Mouse (Mus musculus) layer of hippocampus, adult 18-20 months (tissue): ENCODE data around the gene Eef2kmt. TPM values are rescaled to one million over a fixed set of nuclear protein-coding genes. Genes with fewer than 3 reads are reported as not detected.
"Not testable (repeated sequence)": the region's sequence is repeated elsewhere in the genome, so short reads cannot be mapped to it uniquely, and the experiment has no call there.

Source experiments
- DNase-seq, 2 experiments: peaks; one replicate each; pipeline ENCODE4 v3.0.0; 2022; ENCODE audit warnings: low spot score in 2 of 2
- microRNA-seq, 2 experiments: library from miRNA; unstranded; fragments of <30 nt; microRNA quantifications; one replicate each; pipeline ENCODE4 v1.2.0; 2021
- total RNA-seq, 2 experiments: library from RNA; stranded (reverse); gene quantifications; 2 replicates each; pipeline ENCODE4 v1.2.3; 2021

Eef2kmt gene
- total RNA-seq, 2 experiments from 2014 or later = 5.1 to 5.9 TPM

DNA sequence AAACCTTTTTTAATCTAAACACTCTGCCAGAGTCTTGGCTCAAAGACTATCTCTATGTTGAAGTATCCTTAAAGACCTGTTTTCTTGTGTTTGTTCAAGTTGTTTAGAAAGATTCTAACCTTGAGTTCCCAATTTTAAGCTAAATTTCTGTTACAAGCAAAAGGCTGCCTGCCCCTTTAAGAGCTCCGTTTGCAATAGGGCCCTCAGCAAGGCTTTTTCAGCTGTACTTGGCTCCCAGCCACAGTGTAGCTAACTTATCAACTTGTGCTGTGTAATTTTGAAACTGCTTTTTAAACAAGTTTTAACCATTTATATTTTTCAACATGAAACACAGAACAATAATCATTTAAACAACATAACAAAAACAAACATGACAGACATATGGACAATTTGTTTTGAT is 29.2 kb downstream of the Eef2kmt start:
- not testable (repeated sequence) for DNase-seq

DNA sequence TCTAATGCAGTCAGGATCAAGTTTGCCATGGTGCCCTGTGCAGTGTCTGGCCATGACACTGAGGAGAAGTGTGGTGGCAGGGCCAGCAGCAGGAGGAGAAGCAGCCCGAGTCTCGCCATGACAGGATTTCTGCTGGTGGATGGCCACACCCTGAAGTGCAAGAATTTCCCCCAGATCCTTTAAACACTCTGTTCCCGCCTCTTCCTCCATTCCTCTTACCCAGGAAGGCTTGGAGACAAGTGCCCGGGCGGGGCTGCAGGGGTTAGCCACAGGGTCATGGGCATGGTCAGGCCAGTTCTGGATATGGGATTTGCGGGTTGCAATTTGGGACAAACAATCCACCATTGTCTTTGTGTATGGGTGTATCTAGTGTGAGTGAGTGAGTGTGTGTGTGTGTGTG is 33.6 kb downstream of the Eef2kmt start, which contains the start of gene AU021092:
Gene AU021092 (minus strand): TSS at position 160 of the 400 bp plus-strand sequence.
- no peak for DNase-seq

DNA sequence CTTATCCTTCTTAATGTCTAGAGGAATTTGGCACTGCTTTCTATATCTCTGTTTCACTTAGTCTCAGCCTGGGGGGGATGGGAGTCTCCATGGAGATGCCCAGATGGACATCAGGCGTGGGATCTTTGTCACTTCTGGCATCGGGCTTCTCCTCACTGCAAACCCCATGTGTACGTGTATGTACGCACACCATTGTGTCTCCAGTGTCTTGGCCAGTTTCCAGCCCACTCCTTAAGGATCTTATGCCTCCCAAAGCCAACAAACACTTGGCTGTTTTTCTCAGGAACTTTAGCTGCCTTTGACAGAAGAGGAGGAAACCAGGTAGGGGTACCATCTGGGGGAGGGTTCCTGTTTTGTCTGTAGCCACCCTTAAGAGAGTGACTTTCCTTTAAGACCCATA is 34.4 kb downstream of the Eef2kmt start:
- no peak for DNase-seq

DNA sequence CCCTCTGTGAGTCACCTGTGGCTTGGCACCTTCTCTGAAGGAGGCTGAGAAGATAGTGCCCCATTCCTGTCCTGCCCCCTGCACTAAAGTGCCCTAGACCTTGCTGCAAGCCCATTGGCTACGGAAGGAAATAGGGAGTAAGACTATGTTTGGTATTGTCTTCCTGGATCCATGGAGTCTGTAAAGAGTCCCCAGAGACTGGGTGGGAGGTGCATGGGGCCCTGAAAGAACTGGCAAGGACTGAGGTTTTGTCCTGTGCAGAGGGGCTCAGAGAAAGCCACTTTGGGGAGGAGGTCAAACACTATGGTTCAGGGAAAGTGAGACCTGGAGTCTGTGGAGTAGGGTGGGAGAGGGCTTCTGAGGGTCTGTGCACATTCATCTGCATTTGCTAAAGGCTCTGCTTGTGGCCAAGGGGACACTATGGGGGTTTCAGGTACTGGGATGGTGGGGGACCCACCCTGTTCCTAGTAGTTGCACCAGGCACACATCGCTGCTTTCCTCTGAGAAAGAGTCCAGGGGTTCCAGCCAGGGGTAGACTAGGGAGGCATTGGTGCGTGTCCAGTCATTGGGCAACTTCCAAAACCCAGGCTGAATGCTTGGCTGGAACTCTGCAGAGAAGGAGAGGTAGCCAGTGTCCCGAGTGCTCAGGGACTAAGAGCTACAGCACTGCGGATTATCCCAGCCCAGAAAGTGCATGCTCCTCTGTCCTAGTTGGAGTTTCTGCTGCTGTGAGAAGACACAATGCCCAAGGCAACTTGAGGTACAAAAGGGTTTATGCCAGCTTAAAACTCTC is 38.2 kb downstream of the Eef2kmt start:
- DNase-seq = no peak

DNA sequence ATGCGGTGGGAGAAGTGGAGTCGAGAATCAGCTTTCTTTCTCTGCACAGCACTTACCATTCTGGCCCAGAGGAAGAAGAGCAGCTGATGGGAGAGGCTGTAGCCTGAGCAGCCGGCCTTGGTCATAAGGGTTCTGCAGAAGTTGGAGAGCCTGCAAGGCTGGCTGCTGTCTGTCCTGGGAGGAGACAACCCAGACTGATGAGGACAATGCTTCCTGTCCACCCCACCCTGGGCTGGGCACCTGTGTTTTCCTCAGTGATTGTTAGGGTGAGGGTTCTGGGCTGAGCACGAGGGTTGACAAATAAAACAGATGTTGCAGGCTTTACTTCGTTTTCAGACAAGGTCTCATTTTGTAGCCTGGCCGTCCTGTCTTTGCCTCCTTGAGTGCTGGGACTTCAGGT is 39.1 kb downstream of the Eef2kmt start:
- no peak for DNase-seq

DNA sequence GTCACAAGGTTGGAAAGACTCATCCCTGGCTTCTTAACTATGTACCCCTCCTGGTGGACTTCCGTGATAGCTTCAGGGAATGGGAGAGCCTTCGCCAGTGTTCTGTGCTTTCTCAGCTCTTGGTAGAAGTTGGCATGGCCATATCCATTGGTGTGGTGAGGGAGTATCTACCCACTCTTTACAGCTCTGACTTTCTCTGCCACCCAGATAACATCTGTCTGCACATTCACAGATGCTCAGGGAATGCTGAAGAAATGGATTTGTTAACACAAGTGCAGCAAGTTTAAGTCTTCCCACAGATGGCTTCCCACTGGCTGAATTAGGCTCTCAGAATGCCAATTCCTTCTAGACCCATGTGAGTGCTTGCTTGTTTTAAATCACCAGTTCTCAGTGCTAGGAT is 41.7 kb downstream of the Eef2kmt start:
- no peak for DNase-seq

DNA sequence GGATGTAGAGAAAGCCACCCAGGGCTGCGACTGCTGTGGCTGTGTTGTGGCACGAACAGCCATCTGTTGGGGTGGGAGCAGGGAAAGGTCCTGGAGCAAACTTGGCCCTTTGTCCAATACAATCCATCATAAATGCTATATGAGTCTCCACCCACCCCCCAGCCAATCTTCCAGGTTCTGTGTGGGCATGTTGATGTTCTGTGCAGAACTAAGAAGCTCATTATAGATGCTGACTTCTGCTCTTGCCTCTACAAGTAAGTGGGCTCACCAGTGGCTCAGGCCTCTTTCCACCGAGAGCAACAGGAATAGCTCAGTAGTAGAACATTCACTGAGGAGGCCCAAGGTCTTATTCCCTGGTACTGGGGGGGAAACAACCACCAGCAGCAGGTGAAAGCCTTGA is 43.6 kb downstream of the Eef2kmt start:
- DNase-seq = no peak

DNA sequence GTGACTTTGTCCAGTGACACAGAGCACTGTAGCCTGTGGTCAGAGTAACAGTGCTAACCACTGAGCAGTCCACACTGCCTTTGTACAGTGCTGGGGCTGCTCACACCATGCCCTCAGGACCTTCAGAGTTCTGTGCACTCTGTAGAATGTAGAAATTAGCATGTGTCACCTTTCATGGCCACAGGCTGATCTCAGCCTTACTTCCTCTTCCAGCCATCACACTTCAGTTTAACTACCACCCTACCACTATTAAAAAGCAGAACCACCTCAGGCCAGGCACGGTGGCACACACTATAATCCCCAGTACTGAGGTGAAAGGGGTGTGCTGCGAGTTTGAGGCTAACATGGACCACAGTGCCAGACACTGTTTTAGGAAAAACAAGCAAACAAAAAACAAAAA is 45.4 kb downstream of the Eef2kmt start:
- DNase-seq = no peak

DNA sequence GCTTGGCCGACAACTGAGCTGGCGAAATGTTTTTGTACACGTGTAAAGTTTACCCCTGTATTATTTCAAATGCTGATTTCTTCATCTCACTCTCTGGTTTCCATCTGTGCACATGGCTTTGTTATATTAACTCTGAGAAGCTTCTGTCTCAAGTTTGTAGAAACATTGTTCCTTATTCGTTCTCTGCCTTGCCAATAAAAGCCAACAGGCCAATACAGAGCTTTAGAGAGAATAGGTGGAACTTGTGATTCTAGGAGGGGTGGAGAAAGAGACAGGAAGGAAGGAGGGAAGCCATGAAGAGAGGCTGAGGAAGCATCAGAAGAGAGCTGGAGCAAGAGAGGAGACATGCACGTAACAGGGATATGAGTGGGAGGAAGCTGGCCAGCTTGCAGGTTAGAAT is 49.7 kb downstream of the Eef2kmt start:
- DNase-seq = peak in 1 of 2 experiments; percentile 54

DNA sequence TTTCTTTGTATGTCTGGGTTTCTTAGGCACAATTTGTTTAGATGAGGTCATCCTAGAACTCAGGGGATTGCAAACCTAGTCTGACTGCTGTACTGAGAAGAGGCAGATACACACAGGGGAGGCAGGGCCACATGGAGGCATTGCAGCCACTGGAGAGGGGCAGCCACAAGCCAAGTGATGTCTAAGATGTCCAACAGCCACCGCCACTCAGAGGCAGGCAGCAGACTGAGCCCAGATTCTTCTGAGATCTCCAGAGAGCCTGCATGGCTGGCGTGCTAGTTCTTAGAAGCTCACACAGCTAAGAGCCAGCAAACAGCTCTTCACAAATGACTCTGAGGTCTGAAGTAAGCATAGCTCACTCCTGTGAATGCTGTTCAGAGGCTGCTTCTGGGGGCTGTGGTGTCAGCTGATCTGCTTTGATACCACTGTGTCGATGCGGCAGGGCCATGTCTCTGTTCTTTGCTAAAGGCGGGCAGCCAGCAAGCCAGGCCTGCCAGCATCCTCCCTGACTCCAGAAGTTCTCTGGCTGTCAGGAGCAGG is 50.3 kb downstream of the Eef2kmt start:
- DNase-seq = no peak

DNA sequence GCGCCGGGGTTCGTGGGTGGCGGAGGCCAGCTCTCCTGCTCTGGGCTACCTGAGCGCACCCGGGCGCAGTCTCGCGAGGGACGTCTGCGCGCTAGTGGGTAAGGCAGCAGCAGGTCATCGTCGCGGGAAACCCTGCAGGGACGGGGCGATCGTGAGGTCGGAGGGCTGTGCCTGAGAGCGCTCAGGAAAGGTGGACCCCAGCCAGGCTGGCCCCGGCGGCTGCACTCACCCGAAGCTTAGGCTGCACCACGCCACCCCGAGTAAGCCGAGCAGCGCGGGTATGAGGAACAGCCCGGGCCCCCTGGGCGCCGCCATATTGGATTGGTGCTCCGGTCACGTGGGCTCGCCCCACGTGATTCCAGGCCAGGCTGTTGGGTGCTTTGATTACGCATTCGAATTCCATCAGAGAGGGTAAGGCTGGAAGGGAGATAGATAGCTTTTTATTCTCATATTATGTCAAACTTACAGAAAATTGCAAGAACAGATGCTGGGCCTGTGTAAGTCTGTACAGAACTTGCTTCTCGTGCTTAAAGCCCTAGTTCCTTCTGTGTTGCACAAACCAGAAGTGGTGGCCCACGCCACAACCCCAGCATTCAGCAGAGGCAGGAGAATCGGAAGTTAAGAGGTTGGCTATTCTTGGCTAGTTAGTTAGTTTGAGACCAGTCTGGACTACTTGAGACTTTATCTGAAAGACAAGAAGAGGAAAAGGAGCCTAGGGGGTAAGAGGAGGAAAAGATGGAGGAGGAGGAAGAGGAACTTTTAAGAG is 51.9 kb downstream of the Eef2kmt start, which contains the start of gene Nagpa:
Gene Nagpa (minus strand): TSS at position 345 of the 766 bp plus-strand sequence.
- DNase-seq = peak; percentile 61 to 87

DNA sequence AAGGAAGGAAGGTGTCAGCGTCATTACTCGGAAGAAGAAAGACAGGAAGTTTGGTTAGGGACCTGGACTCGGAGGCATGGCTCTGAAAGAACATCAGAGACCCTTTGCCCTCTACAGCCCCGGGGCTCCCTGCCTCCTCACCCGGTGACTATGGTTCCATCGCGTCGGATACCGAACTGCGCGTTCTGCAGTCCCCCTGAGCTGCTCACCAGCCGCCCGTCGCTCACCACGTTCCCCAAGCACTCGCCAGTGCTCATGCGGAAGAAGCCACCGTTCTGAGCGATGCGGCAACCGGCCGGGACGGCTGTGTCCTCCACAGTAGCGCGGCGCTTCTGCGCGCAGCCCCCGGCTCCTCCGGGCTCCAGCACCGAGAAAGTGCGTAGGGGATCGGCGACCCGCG is 52.6 kb downstream of the Eef2kmt start:
- DNase-seq = peak in 1 of 2 experiments; percentile 28

DNA sequence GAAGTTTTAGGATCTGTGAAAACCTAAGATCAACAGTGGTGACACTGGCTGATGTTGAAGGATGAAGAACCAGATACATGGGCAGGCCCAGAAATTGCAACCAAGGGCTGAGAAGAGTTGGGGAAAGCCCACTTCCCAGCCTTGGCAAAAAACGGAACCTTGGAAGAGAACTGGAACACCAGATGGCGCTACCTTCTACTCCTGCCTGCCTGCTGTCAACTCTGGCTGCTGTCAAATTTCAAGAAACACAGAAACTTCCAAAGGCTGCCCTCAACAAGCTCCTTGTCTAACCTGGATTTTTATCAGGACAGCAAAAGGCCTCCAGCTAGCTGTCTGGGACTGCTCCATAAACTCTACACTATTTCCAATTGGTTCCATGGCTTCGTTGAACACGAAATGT is 53.1 kb downstream of the Eef2kmt start:
- peak; percentile 19 to 67 for DNase-seq

DNA sequence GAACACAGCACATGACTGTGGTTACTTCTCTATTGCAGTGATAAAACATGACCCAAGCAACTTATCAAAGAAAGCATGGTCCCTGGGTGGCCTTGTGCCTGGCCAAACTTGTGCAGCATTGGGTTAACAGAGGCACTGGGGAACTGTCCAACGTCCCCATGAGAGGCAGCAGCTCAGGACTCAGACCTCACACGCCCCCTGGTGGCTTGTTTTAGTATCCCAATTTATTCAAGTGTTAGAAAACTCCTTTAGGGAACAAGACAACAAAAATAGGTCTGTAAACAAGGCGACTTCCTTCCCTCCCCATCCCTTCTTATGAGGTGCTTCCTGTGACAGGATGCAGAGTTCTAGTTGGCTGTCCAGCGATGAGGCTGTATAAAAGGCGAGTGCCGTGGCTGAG is 60.7 kb downstream of the Eef2kmt start:
- peak; percentile 21 to 74 for DNase-seq

Small RNA genes lying within 50 kb of the gene (microRNA-seq; reads per million reads assigned to microRNA genes)
- gene Gm23689 (0 reads per million in 2 experiments), gene Gm26095 (0 reads per million in 2 experiments), gene Mir6364 (0 reads per million in 2 experiments)

Other genes starting within 250 kb of the Eef2kmt start
- not detected for gene Smim22, start 248.7 kb downstream of the Eef2kmt start, total RNA-seq
- 100 to 1,000 TPM; 348 to 357 TPM for gene Rogdi, start 242.4 kb downstream of the Eef2kmt start, total RNA-seq
- 100 to 1,000 TPM; 139 to 143 TPM for gene Glyr1, start 206.1 kb downstream of the Eef2kmt start, total RNA-seq
- gene Ubn1, start 205.9 kb downstream of the Eef2kmt start, total RNA-seq = 10 to 100 TPM; 43.3 to 43.7 TPM
- gene Ppl, start 123.6 kb downstream of the Eef2kmt start, total RNA-seq = 1 to 10 TPM; 3.3 to 4.1 TPM
- 10 to 100 TPM in 1 of 2 experiments, 1 to 10 TPM in 1; 7.3 to 10.6 TPM for gene Sec14l5, start 108.9 kb downstream of the Eef2kmt start, total RNA-seq
- 10 to 100 TPM; 12.0 to 15.9 TPM for gene Nagpa, start 52.0 kb downstream of the Eef2kmt start, total RNA-seq
- 1 to 10 TPM; 3.5 to 4.3 TPM for gene AU021092, start 33.7 kb downstream of the Eef2kmt start, total RNA-seq
- 10 to 100 TPM; 29.0 to 31.6 TPM for gene Alg1, start 22.4 kb downstream of the Eef2kmt start, total RNA-seq